ENCODE assay signal across 8 mouse cellular contexts in genomic region chr11:43385716-43386115, GRCm38 (mm10). TPM values are rescaled to one million over a fixed set of nuclear protein-coding genes. Genes with fewer than 3 reads are reported as not detected.
A peak's percentile ranks its signal among the peaks of the same experiment; 100 is the strongest.
DNase-seq lines count a peak whose midpoint lies in the region; ATAC-seq and TF ChIP-seq lines count a peak whose summit lies in the region.

No protein-coding gene starts in this region.

- peak overlapping the region; percentile 39 for H3K4me3 ChIP-seq in heart, embryonic 11.5 days (ENCODE audit: low read depth, low read length)
- H3K4me3 ChIP-seq in embryonic fibroblast, embryonic 13.5 days (ENCODE audit: insufficient read depth, low read length): peak overlapping the region; percentile 4; the same call in 1 of the 2 replicates
- H3K4me3 ChIP-seq in intestine, embryonic 15.5 days (replicated peaks): peak overlapping the region; percentile 35
- H3K4me3 ChIP-seq in midbrain, embryonic 16.5 days (ENCODE audit: low read depth, low read length): peak overlapping the region; percentile 38; the same call in 1 of the 2 replicates

- peak overlapping the region; percentile 84 for H3K4me2 ChIP-seq in heart, embryonic 11.5 days
- H3K4me2 ChIP-seq in intestine, embryonic 15.5 days (replicated peaks): peak overlapping the region; percentile 78
- H3K4me2 ChIP-seq in midbrain, embryonic 16.5 days (ENCODE audit: low read length): peak overlapping the region; percentile 73

- 6% methylated on average over 8 of the region's 8 CpGs for whole genome bisulfite sequencing in heart, embryonic 11.5 days (ENCODE audit: insufficient replicate concordance)
- WGBS in intestine, embryonic 15.5 days: 6% methylated on average over 8 of the region's 8 CpGs
- WGBS in midbrain, embryonic 16.5 days: under 1% methylated on average over 8 of the region's 8 CpGs

- H3K4me1 ChIP-seq in heart, embryonic 11.5 days (ENCODE audit: control insufficient read depth, insufficient read depth, low read length): 0 out of 2 replicates have a peak, but pooled peaks cover 2% of the 10 kb centered on the region
- no peaks in the 10 kb centered on the region for H3K4me1 ChIP-seq in embryonic fibroblast, embryonic 13.5 days (ENCODE audit: control insufficient read depth, insufficient read depth, low read length)
- peaks cover 5% of the 10 kb centered on the region; the same call in 1 of the 2 replicates for H3K4me1 ChIP-seq in intestine, embryonic 15.5 days (replicated peaks)
- peaks cover 11% of the 10 kb centered on the region for H3K4me1 ChIP-seq in midbrain, embryonic 16.5 days (ENCODE audit: control insufficient read depth, insufficient read depth, low read length)

- no peaks in the 10 kb centered on the region for H3K27me3 ChIP-seq in heart, embryonic 11.5 days (ENCODE audit: control insufficient read depth, insufficient read depth, low read length)
- no peaks in the 10 kb centered on the region for H3K27me3 ChIP-seq in intestine, embryonic 15.5 days (replicated peaks)
- no peaks in the 10 kb centered on the region for H3K27me3 ChIP-seq in midbrain, embryonic 16.5 days (ENCODE audit: control insufficient read depth, insufficient read depth, low read depth, low read length)

- no peak overlapping the region for H3K27ac ChIP-seq in heart, embryonic 11.5 days (ENCODE audit: low read depth, low read length)
- H3K27ac ChIP-seq in embryonic fibroblast, embryonic 13.5 days (ENCODE audit: insufficient read depth, low read length): no peak overlapping the region
- no peak overlapping the region for H3K27ac ChIP-seq in intestine, embryonic 15.5 days
- H3K27ac ChIP-seq in midbrain, embryonic 16.5 days (ENCODE audit: low read length): no peak overlapping the region; the same call in 1 of the 2 replicates

- H3K9me3 ChIP-seq in heart, embryonic 11.5 days (replicated peaks; ENCODE audit: control insufficient read depth, low read length): no peaks in the 10 kb centered on the region
- no peaks in the 10 kb centered on the region for H3K9me3 ChIP-seq in intestine, embryonic 15.5 days
- H3K9me3 ChIP-seq in midbrain, embryonic 16.5 days (replicated peaks; ENCODE audit: control insufficient read depth, low read length, poor library complexity, severe bottlenecking): no peaks in the 10 kb centered on the region

- H3K9ac ChIP-seq in heart, embryonic 11.5 days (ENCODE audit: low read depth, low read length): peak overlapping the region; percentile 75
- peak overlapping the region; percentile 39 for H3K9ac ChIP-seq in intestine, embryonic 15.5 days
- H3K9ac ChIP-seq in midbrain, embryonic 16.5 days (ENCODE audit: low read depth, low read length): peak overlapping the region; percentile 63

- no peak for DNase-seq in heart, adult 9 months (ENCODE audit: low spot score in 2 of 2)
- DNase-seq in Muller cell, postnatal 12 days (ENCODE audit: inconsistent ontology term): peak; percentile 74
- no peak for DNase-seq in T-cell, adult 2 months (ENCODE audit: low spot score)
- DNase-seq in layer of hippocampus, adult 11-12 months (ENCODE audit: low spot score): no peak

- TF ChIP-seq CTCF in embryonic fibroblast, embryonic 13.5 days (IDR thresholded peaks at IDR 0.05; ENCODE audit: borderline replicate concordance, insufficient read depth, low read length): no peak

- no peak for ATAC-seq in heart, embryonic 11.5 days (replicated peaks; ENCODE audit: insufficient number of reproducible peaks, low FRiP score, low TSS enrichment)
- no peak for ATAC-seq in intestine, embryonic 15.5 days
- ATAC-seq in midbrain, embryonic 16.5 days: peak; percentile 86

- H3K36me3 ChIP-seq in heart, embryonic 11.5 days (ENCODE audit: control insufficient read depth, insufficient read depth, low read length): no peaks in the 10 kb centered on the region
- no peaks in the 10 kb centered on the region for H3K36me3 ChIP-seq in intestine, embryonic 15.5 days
- no peaks in the 10 kb centered on the region for H3K36me3 ChIP-seq in midbrain, embryonic 16.5 days (ENCODE audit: control insufficient read depth, insufficient read depth, low read length)

- TF ChIP-seq POLR2A in embryonic fibroblast, embryonic 13.5 days (IDR thresholded peaks at IDR 0.05; ENCODE audit: low read depth, low read length): no peak

RNA-seq across cellular contexts. Expression of gene Pttg1, which starts 40.3 kb away (rescaled TPM):
- 112 and 119 TPM in 2 replicates for polyA plus RNA-seq in heart, embryonic 11.5 days (2014; fragmentation: Nextera tagmentation; extraction: Ambion mirVana)
- polyA plus RNA-seq in embryonic fibroblast, embryonic 13.5 days (2011; ENCODE audit: insufficient read length, low read depth, missing spikeins): 40.7 and 57.0 TPM in 2 replicates
- 64.5 and 68.6 TPM in 2 replicates for polyA plus RNA-seq in intestine, embryonic 15.5 days (2015; fragmentation: Nextera tagmentation; extraction: Ambion mirVana)
- 49.1 and 53.2 TPM in 2 replicates for polyA plus RNA-seq in midbrain, embryonic 16.5 days (2015; fragmentation: Nextera tagmentation; extraction: Ambion mirVana)

RNA-seq across cellular contexts. Expression of gene Slu7, which starts 47.8 kb away (rescaled TPM):
- 39.2 and 42.1 TPM in 2 replicates for polyA plus RNA-seq in heart, embryonic 11.5 days (2014; fragmentation: Nextera tagmentation; extraction: Ambion mirVana)
- 34.7 and 42.0 TPM in 2 replicates for polyA plus RNA-seq in embryonic fibroblast, embryonic 13.5 days (2011; ENCODE audit: insufficient read length, low read depth, missing spikeins)
- polyA plus RNA-seq in intestine, embryonic 15.5 days (2015; fragmentation: Nextera tagmentation; extraction: Ambion mirVana): 44.1 and 48.0 TPM in 2 replicates
- polyA plus RNA-seq in midbrain, embryonic 16.5 days (2015; fragmentation: Nextera tagmentation; extraction: Ambion mirVana): 62.6 and 65.3 TPM in 2 replicates
